Mouse (Mus musculus) embryonic facial prominence, embryonic 14.5 days (tissue): ENCODE results near the gene Ddx21. TPM values are rescaled to one million over a fixed set of nuclear protein-coding genes. Genes with fewer than 3 reads are reported as not detected.
A peak's percentile ranks its signal among the peaks of the same experiment; 100 is the strongest.

Experiments used
- ATAC-seq: fragments of 200-750 bp; cut with Nextera tagmentation; 2 replicates; pipeline ENCODE4 v1.8.0; 2017; ENCODE audit warnings: low read depth, moderate number of reproducible peaks, moderate TSS enrichment
- DNase-seq: peaks from one replicate; pipeline ENCODE4 v3.0.0-alpha.2; 2015; ENCODE audit warnings: low spot score
- H3K27ac ChIP-seq: fragments of 300-500 bp; sonication (generic); replicated peaks from 2 replicates; pipeline ENCODE4 v1.5.1; 2014; ENCODE audit warnings: low read depth, mild to moderate bottlenecking, low read length, moderate library complexity
- H3K27me3 ChIP-seq: fragments of 300-500 bp; sonication (generic); replicated peaks from 2 replicates; pipeline ENCODE4 v1.6.1; 2014; ENCODE audit warnings: low read length; ENCODE audit not compliant: control insufficient read depth, insufficient read depth
- H3K36me3 ChIP-seq: fragments of 300-500 bp; sonication (generic); 2 replicates; pipeline ENCODE4 v1.6.1; 2014; ENCODE audit warnings: low read length, mixed read lengths; ENCODE audit not compliant: control insufficient read depth, insufficient read depth
- H3K4me1 ChIP-seq: fragments of 300-500 bp; sonication (generic); 2 replicates; pipeline ENCODE4 v1.6.1; 2014; ENCODE audit warnings: antibody characterized with exemption, low read length; ENCODE audit not compliant: control insufficient read depth, insufficient read depth
- H3K4me2 ChIP-seq: fragments of 300-500 bp; sonication (generic); 2 replicates; pipeline ENCODE4 v1.6.1; 2014; ENCODE audit warnings: low read depth, mild to moderate bottlenecking, low read length, moderate library complexity, mixed read lengths
- H3K4me3 ChIP-seq: fragments of 300-500 bp; sonication (generic); 2 replicates; pipeline ENCODE4 v1.5.1; 2014; ENCODE audit warnings: low read depth, mild to moderate bottlenecking, low read length
- H3K9ac ChIP-seq: fragments of 300-500 bp; sonication (generic); 2 replicates; pipeline ENCODE4 v1.6.1; 2014; ENCODE audit warnings: low read depth, mild to moderate bottlenecking, low read length, moderate library complexity, mixed read lengths
- H3K9me3 ChIP-seq: fragments of 300-500 bp; sonication (generic); 2 replicates; pipeline ENCODE4 v1.6.1; 2016; ENCODE audit warnings: low read length; ENCODE audit not compliant: control insufficient read depth
- WGBS: fragments of 180-500 bp; shearing (Covaris S2); extraction: QIAGEN DNeasy Blood & Tissue Kit; methylation state at CpG from one replicate; pipeline ENCODE4 v1.1.7; 2014; 5-methylcytosine and 5-hydroxymethylcytosine counted together
- polyA plus RNA-seq: library from polyadenylated mRNA; unstranded; fragments of >200 nt; fragmentation: Nextera tagmentation; extraction: Ambion mirVana; gene quantifications from 2 replicates; pipeline ENCODE4 v1.2.1, GENCODE M21; 2014

The Ddx21 gene
- polyA plus RNA-seq, 1 experiment from 2014 or later = 25.8 TPM

- Histone ChIP-seq H3K4me2 (peak within 1 kb of the TSS; percentile 92), H3K9me3 (no peaks in the 10 kb centered on the region), H3K4me1 (peaks cover 8% of the 10 kb centered on the region), H3K27ac (peak within 1 kb of the TSS; percentile 82), H3K9ac (peak within 1 kb of the TSS; percentile 80), H3K27me3 (no peaks in the 10 kb centered on the region), H3K36me3 (peaks cover 38% of the 10 kb centered on the region), H3K4me3 (peak within 1 kb of the TSS; percentile 81)
- DNase-seq = peak; percentile 100
- ATAC-seq = peak; percentile 100
- WGBS = 13% methylated on average over 17 of the region's 33 CpGs
Observed at GRCm38 (mm10) chr10:62578338-62579100, 23.6 kb downstream of the Ddx21 start, which contains the start of gene Kif1bp. TSS of gene Kif1bp (minus strand) at chr10:62578457.

GRCm38 (mm10) chr10:62577673-62578337 is 24.3 kb downstream of the Ddx21 start:
- Histone ChIP-seq H3K27me3 (no peaks in the 10 kb centered on the region), H3K36me3 (peaks cover 38% of the 10 kb centered on the region), H3K4me1 (peaks cover 8% of the 10 kb centered on the region), H3K27ac (peak overlapping the region; percentile 82), H3K4me3 (peak overlapping the region; percentile 81), H3K9ac (peak overlapping the region; percentile 80), H3K9me3 (no peaks in the 10 kb centered on the region), H3K4me2 (peak overlapping the region; percentile 92)
- ATAC-seq (peak; percentile 74), DNase-seq (peak; percentile 8)
- 2% methylated on average over 27 of the region's 54 CpGs for WGBS

- H3K9ac ChIP-seq = no peak overlapping the region
- DNase-seq (no peak), ATAC-seq (no peak)
- no peak overlapping the region for H3K27ac ChIP-seq
- H3K4me3 ChIP-seq = no peak overlapping the region
- no peaks in the 10 kb centered on the region for H3K9me3 ChIP-seq
- H3K36me3 ChIP-seq = peaks cover 36% of the 10 kb centered on the region
- 89% methylated on average over 13 of the region's 13 CpGs for WGBS
- no peaks in the 10 kb centered on the region for H3K27me3 ChIP-seq
- no peak overlapping the region for H3K4me2 ChIP-seq
- peaks cover 8% of the 10 kb centered on the region for H3K4me1 ChIP-seq
Observed at GRCm38 (mm10) chr10:62575001-62575400, 27.1 kb downstream of the Ddx21 start.

GRCm38 (mm10) chr10:62570126-62570871 is 31.8 kb downstream of the Ddx21 start:
- H3K27me3 ChIP-seq = no peaks in the 10 kb centered on the region

GRCm38 (mm10) chr10:62568861-62569260 is 33.2 kb downstream of the Ddx21 start:
- no peak overlapping the region for H3K4me3 ChIP-seq
- WGBS = 88% methylated on average over 4 of the region's 4 CpGs
- no peak overlapping the region for H3K9ac ChIP-seq
- peaks cover 90% of the 10 kb centered on the region for H3K36me3 ChIP-seq
- no peaks in the 10 kb centered on the region for H3K4me1 ChIP-seq
- no peaks in the 10 kb centered on the region for H3K27me3 ChIP-seq
- H3K4me2 ChIP-seq = no peak overlapping the region
- no peak for ATAC-seq
- no peak overlapping the region for H3K27ac ChIP-seq
- H3K9me3 ChIP-seq = no peaks in the 10 kb centered on the region
- no peak for DNase-seq

More at GRCm38 (mm10) chr10:62570126-62570871, 31.8 kb downstream of the Ddx21 start:
- 94% methylated on average over 7 of the region's 7 CpGs for WGBS
- no peak for DNase-seq
- Histone ChIP-seq H3K27ac (no peak overlapping the region), H3K36me3 (peaks cover 81% of the 10 kb centered on the region), H3K9me3 (no peaks in the 10 kb centered on the region), H3K9ac (no peak overlapping the region), H3K4me2 (no peak overlapping the region), H3K4me1 (no peaks in the 10 kb centered on the region), H3K4me3 (no peak overlapping the region)
- ATAC-seq = no peak

- Histone ChIP-seq H3K4me3 (no peak overlapping the region), H3K4me1 (no peaks in the 10 kb centered on the region), H3K27me3 (no peaks in the 10 kb centered on the region), H3K9ac (no peak overlapping the region), H3K36me3 (peaks cover 64% of the 10 kb centered on the region), H3K9me3 (no peaks in the 10 kb centered on the region), H3K4me2 (no peak overlapping the region), H3K27ac (no peak overlapping the region)
- 88% methylated on average over 1 of the region's 1 CpGs for WGBS
- ATAC-seq (no peak), DNase-seq (no peak)
Observed at GRCm38 (mm10) chr10:62557736-62558135, 44.3 kb downstream of the Ddx21 start.

GRCm38 (mm10) chr10:62556558-62556901 is 45.6 kb downstream of the Ddx21 start:
- ATAC-seq (no peak), DNase-seq (no peak)
- Histone ChIP-seq H3K36me3 (peaks cover 52% of the 10 kb centered on the region), H3K4me1 (no peaks in the 10 kb centered on the region), H3K9me3 (no peaks in the 10 kb centered on the region), H3K27ac (no peak overlapping the region), H3K9ac (no peak overlapping the region), H3K4me2 (no peak overlapping the region), H3K27me3 (no peaks in the 10 kb centered on the region), H3K4me3 (no peak overlapping the region)
- 87% methylated on average over 6 of the region's 6 CpGs for WGBS

GRCm38 (mm10) chr10:62555705-62556557 is 46.1 kb downstream of the Ddx21 start:
- DNase-seq (peak; percentile 18), ATAC-seq (no peak)
- Histone ChIP-seq H3K4me3 (no peak overlapping the region), H3K9me3 (no peaks in the 10 kb centered on the region), H3K4me1 (no peaks in the 10 kb centered on the region), H3K36me3 (peaks cover 48% of the 10 kb centered on the region), H3K9ac (no peak overlapping the region), H3K27me3 (no peaks in the 10 kb centered on the region), H3K27ac (no peak overlapping the region), H3K4me2 (no peak overlapping the region)
- WGBS = 61% methylated on average over 11 of the region's 11 CpGs
